Mouse (Mus musculus) kidney, embryonic 15.5 days (tissue): ENCODE measurements around the gene Cd109. TPM values are rescaled to one million over a fixed set of nuclear protein-coding genes. Genes with fewer than 3 reads are reported as not detected.

Experiments used
- polyA plus RNA-seq: library from polyadenylated mRNA; unstranded; fragments of >200 nt; fragmentation: Nextera tagmentation; extraction: Ambion mirVana; gene quantifications from 2 replicates; pipeline ENCODE4 v1.2.1, GENCODE M21; 2015

Gene Cd109
- polyA plus RNA-seq, 1 experiment from 2014 or later, result 6.2 TPM

Other genes with a start within 250 kb of the Cd109 start
- not detected in 2 replicates for gene Dppa5a, start 247.4 kb upstream of the Cd109 start, polyA plus RNA-seq
- 1.3 and 1.9 TPM in 2 replicates for gene Ooep, start 236.8 kb upstream of the Cd109 start, polyA plus RNA-seq
- 0.22 and 0.31 TPM in 2 replicates for gene Ddx43, start 219.8 kb upstream of the Cd109 start, polyA plus RNA-seq
- 2.1 and 2.8 TPM in 2 replicates for gene Cgas, start 172.3 kb upstream of the Cd109 start, polyA plus RNA-seq
- gene Mto1, start 167.3 kb upstream of the Cd109 start, polyA plus RNA-seq, result 26.7 and 27.9 TPM in 2 replicates
- gene Gm17324, start 166.8 kb upstream of the Cd109 start, polyA plus RNA-seq, result 0.55 and 1.4 TPM in 2 replicates
- gene Eef1a1, start 126.4 kb upstream of the Cd109 start, polyA plus RNA-seq, result 4,779 and 4,974 TPM in 2 replicates
- 17.8 and 18.0 TPM in 2 replicates for gene Slc17a5, start 27.5 kb upstream of the Cd109 start, polyA plus RNA-seq